Mouse (Mus musculus): ENCODE measurements around the gene Madd. TPM values are rescaled to one million over a fixed set of nuclear protein-coding genes. Genes with fewer than 3 reads are reported as not detected.

Gene Madd
- 152 and 178 TPM in 2 replicates for polyA plus RNA-seq (2012; rRNA removed)

GRCm38 (mm10) chr2:91183711-91184405 lies at the start of gene Madd:
Gene Madd (minus strand): TSS chr2:91183837.
- peak within 1 kb of the TSS; percentile 64 for H3K27ac ChIP-seq (ENCODE audit: insufficient read depth, low read length)
- H3K4me3 ChIP-seq (ENCODE audit: insufficient read depth, low read length): peak within 1 kb of the TSS; percentile 82

GRCm38 (mm10) chr2:91229735-91230134 lies 46.1 kb upstream of the Madd start:
- H3K4me3 ChIP-seq (ENCODE audit: insufficient read depth, low read length): no peak overlapping the region
- TF ChIP-seq POLR2A (IDR thresholded peaks at IDR 0.05; ENCODE audit: extremely low read depth, insufficient read depth, low read length): no peak
- no peak for TF ChIP-seq CTCF (IDR thresholded peaks at IDR 0.05; ENCODE audit: extremely low read depth, insufficient read depth, low read length)
- H3K27ac ChIP-seq (ENCODE audit: insufficient read depth, low read length): peak overlapping the region; percentile 84
- H3K4me1 ChIP-seq (ENCODE audit: control insufficient read depth, insufficient read depth, low read length): peaks cover 1% of the 10 kb centered on the region; the same call in 1 of the 2 replicates

More at GRCm38 (mm10) chr2:91183711-91184405, at the start of gene Madd:
- no peak for TF ChIP-seq POLR2A (IDR thresholded peaks at IDR 0.05; ENCODE audit: extremely low read depth, insufficient read depth, low read length)
- TF ChIP-seq CTCF (IDR thresholded peaks at IDR 0.05; ENCODE audit: extremely low read depth, insufficient read depth, low read length): no peak
- H3K4me1 ChIP-seq (ENCODE audit: control insufficient read depth, insufficient read depth, low read length): peaks cover 3% of the 10 kb centered on the region; the same call in 1 of the 2 replicates

GRCm38 (mm10) chr2:91223614-91224013 lies 40.0 kb upstream of the Madd start:
- Histone ChIP-seq H3K4me3 (ENCODE audit: insufficient read depth, low read length) (no peak overlapping the region), H3K27ac (ENCODE audit: insufficient read depth, low read length) (no peak overlapping the region), H3K4me1 (ENCODE audit: control insufficient read depth, insufficient read depth, low read length) (no peaks in the 10 kb centered on the region)
- TF ChIP-seq CTCF (IDR thresholded peaks at IDR 0.05; ENCODE audit: extremely low read depth, insufficient read depth, low read length): peak; percentile 45
- TF ChIP-seq POLR2A (IDR thresholded peaks at IDR 0.05; ENCODE audit: extremely low read depth, insufficient read depth, low read length): no peak

- TF ChIP-seq CTCF (IDR thresholded peaks at IDR 0.05; ENCODE audit: extremely low read depth, insufficient read depth, low read length): no peak
- no peak for TF ChIP-seq POLR2A (IDR thresholded peaks at IDR 0.05; ENCODE audit: extremely low read depth, insufficient read depth, low read length)
- Histone ChIP-seq H3K4me3 (ENCODE audit: insufficient read depth, low read length) (no peak overlapping the region), H3K27ac (ENCODE audit: insufficient read depth, low read length) (no peak overlapping the region), H3K4me1 (ENCODE audit: control insufficient read depth, insufficient read depth, low read length) (peaks cover 2% of the 10 kb centered on the region)
These were observed 36.9 kb upstream of the Madd start for GRCm38 (mm10) chr2:91220501-91220900.

- H3K4me3 ChIP-seq (ENCODE audit: insufficient read depth, low read length): no peak overlapping the region
- H3K27ac ChIP-seq (ENCODE audit: insufficient read depth, low read length): no peak overlapping the region
- peaks cover 2% of the 10 kb centered on the region for H3K4me1 ChIP-seq (ENCODE audit: control insufficient read depth, insufficient read depth, low read length)
- TF ChIP-seq POLR2A (IDR thresholded peaks at IDR 0.05; ENCODE audit: extremely low read depth, insufficient read depth, low read length) (no peak), CTCF (IDR thresholded peaks at IDR 0.05; ENCODE audit: extremely low read depth, insufficient read depth, low read length) (no peak)
These were observed 33.4 kb upstream of the Madd start for GRCm38 (mm10) chr2:91217032-91217431.

GRCm38 (mm10) chr2:91213311-91213710 lies 29.7 kb upstream of the Madd start:
- Histone ChIP-seq H3K4me3 (ENCODE audit: insufficient read depth, low read length) (no peak overlapping the region), H3K4me1 (ENCODE audit: control insufficient read depth, insufficient read depth, low read length) (peaks cover 2% of the 10 kb centered on the region), H3K27ac (ENCODE audit: insufficient read depth, low read length) (no peak overlapping the region)
- TF ChIP-seq CTCF (IDR thresholded peaks at IDR 0.05; ENCODE audit: extremely low read depth, insufficient read depth, low read length) (no peak), POLR2A (IDR thresholded peaks at IDR 0.05; ENCODE audit: extremely low read depth, insufficient read depth, low read length) (no peak)

GRCm38 (mm10) chr2:91206254-91206775 lies 22.7 kb upstream of the Madd start:
- peaks cover 5% of the 10 kb centered on the region; the same call in 1 of the 2 replicates for H3K4me1 ChIP-seq (ENCODE audit: control insufficient read depth, insufficient read depth, low read length)
- no peak for TF ChIP-seq POLR2A (IDR thresholded peaks at IDR 0.05; ENCODE audit: extremely low read depth, insufficient read depth, low read length)
- TF ChIP-seq CTCF (IDR thresholded peaks at IDR 0.05; ENCODE audit: extremely low read depth, insufficient read depth, low read length): no peak
- no peak overlapping the region for H3K4me3 ChIP-seq (ENCODE audit: insufficient read depth, low read length)
- H3K27ac ChIP-seq (ENCODE audit: insufficient read depth, low read length): no peak overlapping the region

GRCm38 (mm10) chr2:91202972-91203656 lies 19.5 kb upstream of the Madd start:
- peak overlapping the region; percentile 70 for H3K4me3 ChIP-seq (ENCODE audit: insufficient read depth, low read length)
- H3K27ac ChIP-seq (ENCODE audit: insufficient read depth, low read length): no peak overlapping the region
- TF ChIP-seq CTCF (IDR thresholded peaks at IDR 0.05; ENCODE audit: extremely low read depth, insufficient read depth, low read length) (no peak), POLR2A (IDR thresholded peaks at IDR 0.05; ENCODE audit: extremely low read depth, insufficient read depth, low read length) (no peak)
- peaks cover 5% of the 10 kb centered on the region; the same call in 1 of the 2 replicates for H3K4me1 ChIP-seq (ENCODE audit: control insufficient read depth, insufficient read depth, low read length)

- H3K4me3 ChIP-seq (ENCODE audit: insufficient read depth, low read length): peak within 1 kb of the TSS; percentile 70
- peak within 1 kb of the TSS; percentile 32 for H3K27ac ChIP-seq (ENCODE audit: insufficient read depth, low read length)
- TF ChIP-seq CTCF (IDR thresholded peaks at IDR 0.05; ENCODE audit: extremely low read depth, insufficient read depth, low read length) (no peak), POLR2A (IDR thresholded peaks at IDR 0.05; ENCODE audit: extremely low read depth, insufficient read depth, low read length) (peak; percentile 70)
- H3K4me1 ChIP-seq (ENCODE audit: control insufficient read depth, insufficient read depth, low read length): peaks cover 5% of the 10 kb centered on the region; the same call in 1 of the 2 replicates
These were observed 18.8 kb upstream of the Madd start, which contains the start of the genes Nr1h3 and Acp2 for GRCm38 (mm10) chr2:91202222-91202971. Gene Nr1h3 (minus strand): TSS chr2:91202834. Gene Acp2 (plus strand): TSS chr2:91202885.

Measured in cortical plate, adult 2 months (tissue).